Mouse (Mus musculus) erythroid progenitor cell, adult 5-6 weeks (primary cell): ENCODE measurements around the gene Traf3. TPM values are rescaled to one million over a fixed set of nuclear protein-coding genes. Genes with fewer than 3 reads are reported as not detected.

Source experiments
- ATAC-seq: replicated peaks from 2 replicates; pipeline ENCODE4 v1.8.0; 2016; ENCODE audit warnings: moderate number of reproducible peaks, mild to moderate bottlenecking, moderate TSS enrichment, inconsistent platforms; ENCODE audit not compliant: poor library complexity, low FRiP score, severe bottlenecking
- total RNA-seq, 2 experiments: library from RNA; stranded (forward) in 1 of 2; stranded (reverse) in 1 of 2; fragments of 150-400 nt in 1 of 2; fragments of 186-747, 209-891 nt in 1 of 2; gene quantifications; 2 replicates each; pipeline versions ENCODE4 v1.2.3 to v1.2.4; 2015 to 2017; ENCODE audit warnings: low replicate concordance in 2 of 2

Traf3 gene
- total RNA-seq, 2 experiments from 2014 or later: 2.3 to 2.5 TPM

DNA sequence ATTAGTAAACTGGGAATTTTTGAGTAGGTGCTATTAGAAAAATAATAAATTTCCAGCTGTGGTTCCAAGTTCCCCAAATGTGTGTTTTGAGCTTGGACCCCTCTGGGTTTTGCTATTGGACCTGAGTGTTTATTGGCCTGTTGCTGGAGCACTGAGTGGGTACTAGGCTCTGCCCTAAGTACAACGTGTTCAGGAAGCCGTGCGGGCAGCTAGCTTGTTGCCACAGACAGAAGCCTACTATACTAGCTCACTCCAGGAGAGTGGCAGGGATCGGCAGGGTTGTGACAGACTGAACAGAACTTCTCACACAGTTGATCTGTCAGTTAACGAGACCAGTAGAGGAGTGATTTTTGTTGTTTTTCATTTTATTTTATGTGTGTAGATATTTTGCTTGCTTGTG, 24.2 kb downstream of the Traf3 start:
- no peak for ATAC-seq

DNA sequence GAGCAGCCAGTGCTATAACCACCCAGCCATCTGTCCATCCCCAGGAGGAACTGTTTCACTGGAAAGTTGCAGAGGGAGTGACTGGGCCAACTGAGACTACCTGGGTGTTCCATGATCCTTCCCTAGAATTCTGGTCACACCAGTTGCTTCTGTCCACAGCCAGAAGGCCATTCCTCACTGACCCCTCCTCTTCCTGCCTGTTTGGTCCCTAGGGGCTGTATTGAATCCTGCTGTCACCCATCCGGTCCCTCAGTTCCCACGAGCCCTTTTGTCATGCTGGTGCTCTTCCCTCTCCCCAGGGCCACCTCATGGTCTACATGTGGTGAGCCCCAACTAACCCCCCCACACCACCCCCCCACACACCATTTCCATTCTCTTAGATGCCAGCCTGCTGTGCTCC, 24.7 kb downstream of the Traf3 start:
- no peak for ATAC-seq

DNA sequence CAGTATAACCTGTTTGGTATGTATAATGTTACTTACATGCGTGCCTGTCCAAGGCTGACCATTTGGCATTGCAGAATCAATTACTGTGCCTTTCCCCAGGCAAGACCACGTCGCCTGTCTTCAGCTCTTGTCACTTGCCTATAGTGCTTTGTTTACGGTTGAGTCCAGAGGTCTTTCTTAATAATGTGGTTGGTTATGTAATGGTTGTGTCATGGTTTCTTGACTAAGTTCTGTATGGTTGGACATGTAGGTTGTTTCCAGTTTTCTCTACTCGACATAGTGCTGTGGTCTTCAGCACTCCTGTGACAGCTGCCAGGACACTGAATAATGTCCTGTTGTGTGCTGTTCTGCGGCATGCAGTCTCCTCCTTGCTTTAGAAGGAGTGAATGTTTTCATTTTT, 26.6 kb downstream of the Traf3 start:
- no peak for ATAC-seq

DNA sequence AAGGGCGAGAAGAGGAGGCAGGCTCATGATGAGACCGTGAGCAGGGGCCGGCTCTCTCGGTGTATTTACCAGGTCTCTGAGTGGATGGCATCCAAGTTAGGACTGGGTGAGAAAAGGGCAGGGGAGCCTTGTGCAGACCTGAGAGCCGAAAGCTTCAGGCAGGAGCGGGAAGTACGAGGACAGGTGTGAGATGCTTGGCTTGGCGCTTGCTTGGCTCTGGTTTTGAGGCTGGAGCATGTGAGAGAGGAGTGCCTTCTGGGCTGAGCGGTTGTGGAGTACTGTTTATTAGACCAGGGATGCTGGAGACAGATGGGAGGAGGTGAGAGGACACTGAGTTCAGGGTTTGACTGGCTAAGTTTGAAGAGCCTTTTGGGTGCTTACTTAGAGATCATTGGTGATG, 27.2 kb downstream of the Traf3 start:
- ATAC-seq: no peak

DNA sequence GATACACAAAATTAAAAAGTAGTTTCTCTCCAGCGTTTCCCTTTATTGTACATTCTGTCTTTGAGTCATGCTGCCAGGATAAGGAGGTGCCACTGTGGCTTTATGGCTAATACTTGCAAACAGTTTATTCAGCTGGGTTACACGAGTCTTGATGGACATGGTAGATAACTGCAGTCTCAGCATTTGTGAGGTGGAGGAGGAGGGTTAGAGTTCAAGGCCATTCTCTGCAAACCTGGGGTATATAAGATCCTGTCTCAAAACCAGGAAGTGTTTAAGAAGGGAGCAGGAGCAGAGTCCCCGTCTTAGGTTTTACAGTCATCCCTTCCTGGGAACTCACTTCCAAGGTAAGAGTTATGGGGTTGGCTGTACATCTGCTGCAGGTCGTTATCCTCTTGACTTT, 30.4 kb downstream of the Traf3 start:
- ATAC-seq: no peak

DNA sequence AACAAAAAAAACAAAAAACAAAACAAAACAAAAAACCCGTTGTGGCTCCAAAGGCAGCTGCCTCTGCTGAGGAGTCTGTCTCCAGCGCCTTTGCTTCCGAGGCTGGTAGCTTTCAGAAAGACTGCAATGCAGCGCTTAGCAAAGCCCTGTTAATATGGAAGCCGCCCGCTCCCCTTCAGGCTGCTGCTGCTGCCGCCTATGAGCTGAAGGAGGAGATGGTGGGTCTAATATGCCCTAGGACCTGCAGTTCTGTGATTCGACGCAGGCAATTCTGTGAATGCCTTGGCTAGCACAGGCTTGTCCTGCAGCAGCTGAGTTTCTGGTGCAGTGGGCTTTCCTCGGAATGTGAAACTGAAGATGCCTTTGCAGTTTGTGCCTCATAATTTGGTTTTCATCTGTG, 36.9 kb downstream of the Traf3 start:
- no peak for ATAC-seq

DNA sequence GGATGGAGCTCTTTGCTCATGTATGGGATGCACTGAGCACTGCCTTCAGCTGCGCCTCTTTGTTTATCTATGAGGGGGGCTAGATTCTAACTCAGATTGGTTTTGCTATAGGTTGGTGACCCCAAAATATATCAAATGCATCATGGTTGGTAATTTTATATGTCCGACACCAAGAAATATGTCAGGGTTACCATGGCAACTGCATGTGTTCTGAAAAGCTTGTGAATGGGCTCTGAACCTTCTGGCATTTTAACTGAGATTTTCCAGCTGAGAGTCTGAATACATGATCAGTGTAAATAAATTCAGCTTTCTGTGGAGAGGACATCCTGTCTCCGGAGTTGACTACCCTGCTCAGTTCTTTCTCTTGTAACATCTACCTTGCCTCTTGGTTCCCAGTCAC, 37.8 kb downstream of the Traf3 start:
- no peak for ATAC-seq

DNA sequence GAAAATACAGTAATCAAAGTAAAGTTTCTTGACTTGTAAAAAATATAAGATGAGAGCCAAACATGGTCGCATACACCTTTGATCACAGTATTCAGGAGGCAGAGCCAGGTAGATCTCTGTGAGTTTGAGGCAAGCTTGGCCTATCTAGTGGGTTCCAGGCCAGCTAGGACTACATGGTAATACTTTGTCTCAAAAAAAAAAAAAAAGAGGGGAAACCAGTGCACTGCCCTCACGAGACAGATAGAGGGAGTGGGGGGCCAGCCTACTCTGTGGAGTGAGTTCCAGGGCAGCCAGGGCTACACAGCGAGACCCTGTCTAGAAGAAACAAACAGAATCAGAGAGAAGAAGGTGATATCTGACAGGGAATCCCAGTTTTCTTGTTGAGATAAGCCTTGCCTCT, 41.5 kb downstream of the Traf3 start:
- ATAC-seq: no peak

DNA sequence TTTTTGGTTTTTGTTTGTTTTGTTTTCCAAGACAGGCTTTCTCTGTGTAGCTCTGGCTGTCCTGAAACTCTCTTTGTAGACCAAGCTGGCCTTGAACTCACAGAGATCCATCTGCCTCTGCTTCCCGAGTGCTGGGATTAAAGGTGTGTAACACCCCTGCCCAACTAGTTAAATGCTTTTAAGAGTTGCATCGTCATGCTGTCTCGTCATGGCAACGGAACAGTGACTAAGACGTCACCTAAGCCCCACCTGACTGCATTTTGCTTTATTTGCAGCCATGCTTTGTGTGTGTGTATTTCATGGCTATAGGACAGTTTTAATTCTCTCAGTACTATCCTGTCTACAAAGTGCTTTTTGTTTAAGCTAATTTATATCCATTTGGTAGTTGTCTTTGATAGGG, 45.6 kb downstream of the Traf3 start:
- ATAC-seq: no peak

DNA sequence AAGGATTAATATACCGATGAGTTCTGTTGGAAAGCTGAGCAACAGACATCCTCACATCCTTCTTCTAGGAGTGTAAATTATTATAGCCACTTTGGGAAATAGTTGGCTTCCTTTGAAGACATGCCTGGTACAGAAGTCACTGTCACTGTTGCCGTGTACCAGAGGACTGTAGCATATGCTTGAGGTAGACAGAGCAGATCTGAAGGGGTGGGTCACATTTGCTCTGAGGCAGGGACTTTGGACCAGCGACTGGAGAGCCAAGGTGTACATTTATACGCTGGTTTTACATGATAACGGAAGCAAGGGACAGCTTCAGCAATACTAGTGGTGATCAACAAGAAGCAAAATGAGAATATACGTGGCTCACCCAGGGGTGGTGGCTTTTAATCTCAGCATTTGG, 52.7 kb downstream of the Traf3 start:
- ATAC-seq: no peak

DNA sequence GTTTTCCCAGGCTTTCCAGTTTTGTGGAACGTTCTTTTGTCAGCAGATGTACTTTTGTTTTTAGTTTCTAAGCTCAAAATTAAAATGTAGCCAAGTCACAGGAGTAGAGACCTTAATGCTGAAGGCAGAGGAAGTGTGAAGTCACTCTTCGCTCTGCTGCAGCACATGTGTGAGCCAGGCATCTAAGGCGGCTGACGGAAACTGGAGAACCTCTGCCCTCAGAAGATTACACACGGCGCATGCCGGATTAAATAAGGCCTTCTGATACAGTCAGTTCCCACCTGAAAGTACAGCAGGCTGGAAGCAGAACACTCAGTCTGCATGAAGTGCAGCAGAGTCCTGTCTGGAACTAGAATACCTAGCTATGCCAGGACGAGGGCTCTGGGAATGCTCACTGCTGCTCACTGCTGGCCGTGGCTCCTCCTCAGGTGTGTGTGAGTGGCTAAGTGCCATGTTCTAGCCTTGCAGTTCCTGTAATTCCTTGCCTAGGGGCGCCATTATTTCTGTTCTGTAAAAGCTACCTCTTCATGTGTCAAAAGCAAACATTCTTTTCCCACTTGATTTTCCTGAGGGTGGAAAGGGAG, 59.1 kb downstream of the Traf3 start:
- ATAC-seq: no peak

DNA sequence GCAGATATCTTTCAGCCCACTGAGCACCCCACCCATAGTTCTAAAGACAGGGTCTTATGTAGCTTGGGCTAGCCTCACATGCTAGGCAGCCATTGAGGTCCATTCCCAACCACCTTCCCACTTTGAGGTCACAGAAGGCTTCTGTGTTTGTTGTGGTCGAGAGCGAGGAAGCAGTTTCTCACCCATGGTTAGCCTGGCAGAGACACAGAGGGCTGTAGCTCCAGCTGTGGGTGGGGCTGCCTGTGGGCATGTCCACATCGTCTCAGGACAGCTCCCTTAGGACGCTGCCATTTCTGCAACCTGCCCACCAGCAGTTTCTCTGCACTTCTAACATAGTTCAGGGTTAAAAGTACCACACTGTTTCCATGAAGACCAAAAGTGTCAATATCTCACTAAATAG, 61.2 kb downstream of the Traf3 start:
- ATAC-seq: no peak

DNA sequence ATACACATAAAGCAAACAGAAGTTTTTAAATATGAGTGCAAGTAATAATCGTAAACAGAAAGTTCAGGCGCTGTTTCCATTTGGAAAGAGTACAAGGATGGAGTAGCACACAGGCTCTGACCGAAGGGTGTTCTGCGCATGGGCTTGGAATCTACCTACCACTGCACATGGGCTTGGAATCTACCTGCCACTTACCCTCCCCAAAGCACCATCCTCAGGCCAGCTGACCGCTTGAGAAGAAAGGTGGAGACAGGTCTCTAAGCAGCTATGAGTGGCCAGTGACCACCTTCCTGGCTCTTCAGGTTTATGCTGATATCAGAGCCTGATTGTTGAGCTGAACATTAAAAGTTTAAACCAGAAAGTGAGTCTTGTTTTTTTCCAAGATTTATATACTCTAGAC, 62.3 kb downstream of the Traf3 start:
- no peak for ATAC-seq

DNA sequence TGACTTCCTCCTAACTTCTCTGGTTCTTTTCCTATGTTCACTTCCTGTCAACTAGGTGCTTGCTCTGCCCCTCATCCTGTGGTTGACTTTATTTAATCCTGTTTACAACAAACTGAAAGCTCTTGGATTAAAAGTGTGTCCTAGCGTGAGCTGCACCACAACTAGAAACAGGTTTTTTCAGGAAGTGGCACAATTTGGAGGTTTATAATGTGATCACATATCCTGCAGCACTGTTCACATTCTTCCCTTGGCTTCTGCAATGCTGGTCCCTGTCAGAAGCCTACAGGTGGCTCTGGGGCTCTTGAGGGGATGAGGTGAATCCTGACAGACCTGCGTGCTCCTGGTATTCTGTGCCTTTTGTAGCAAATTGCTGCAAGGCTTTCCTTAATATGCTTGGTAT, 64.6 kb downstream of the Traf3 start:
- no peak for ATAC-seq

DNA sequence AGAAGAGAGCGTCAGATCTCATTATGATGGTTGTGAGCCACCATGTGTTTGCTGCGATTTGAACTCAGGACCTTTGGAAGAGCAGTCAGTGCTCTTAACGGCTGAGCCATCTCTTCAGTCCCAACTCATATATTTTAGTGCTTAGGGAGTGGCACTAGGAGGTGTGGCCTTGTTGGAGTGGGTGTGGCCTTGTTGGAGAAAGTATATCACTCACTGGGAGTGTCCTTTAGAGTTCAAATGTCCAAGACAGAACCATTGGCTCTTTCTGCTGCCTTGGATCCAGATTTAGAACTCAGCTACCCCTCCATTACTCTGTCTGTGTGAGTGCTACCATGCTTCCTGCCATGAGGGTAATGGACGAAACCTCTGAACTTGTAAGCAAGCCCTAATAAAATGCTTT, 67.6 kb downstream of the Traf3 start:
- ATAC-seq: no peak

DNA sequence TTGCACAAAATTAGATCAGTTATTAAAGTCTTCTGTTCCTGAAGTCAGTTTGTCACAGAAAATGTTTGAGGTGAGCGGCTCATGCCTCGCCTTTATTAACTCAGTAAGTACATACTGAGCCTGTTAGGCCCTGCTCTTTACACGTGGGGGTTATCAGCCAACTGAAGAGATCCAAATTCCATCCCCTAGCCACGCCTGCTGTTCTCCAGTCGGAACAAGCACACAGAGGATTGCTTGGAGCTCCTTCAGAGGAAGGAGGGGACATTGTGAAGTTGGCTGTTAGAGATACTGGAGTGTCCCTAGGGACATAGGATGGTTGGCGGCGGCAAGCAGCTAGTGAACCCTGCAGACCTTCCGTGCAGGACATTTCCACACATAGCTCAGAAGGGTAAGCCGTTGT, 68.2 kb downstream of the Traf3 start:
- ATAC-seq: no peak

DNA sequence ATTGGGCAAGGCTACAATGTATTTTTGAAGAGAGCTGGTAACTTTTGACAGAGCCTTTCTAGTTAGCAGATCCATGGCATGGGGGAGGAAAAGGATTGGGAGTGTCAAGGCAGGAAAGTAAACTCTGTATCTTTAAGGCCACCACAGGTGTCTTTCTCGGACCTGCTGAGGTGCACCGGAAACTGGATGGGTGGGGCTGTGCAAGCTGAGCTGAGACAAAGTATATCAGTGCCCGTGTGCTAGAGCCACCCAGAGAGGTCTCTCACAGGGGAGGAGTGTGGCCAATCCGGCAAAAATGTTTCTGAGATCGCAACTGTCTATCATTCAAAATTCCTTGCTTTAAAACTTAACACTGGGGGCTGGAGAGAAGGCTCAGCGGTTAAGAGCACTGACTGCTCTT, 69.5 kb downstream of the Traf3 start:
- ATAC-seq: no peak

DNA sequence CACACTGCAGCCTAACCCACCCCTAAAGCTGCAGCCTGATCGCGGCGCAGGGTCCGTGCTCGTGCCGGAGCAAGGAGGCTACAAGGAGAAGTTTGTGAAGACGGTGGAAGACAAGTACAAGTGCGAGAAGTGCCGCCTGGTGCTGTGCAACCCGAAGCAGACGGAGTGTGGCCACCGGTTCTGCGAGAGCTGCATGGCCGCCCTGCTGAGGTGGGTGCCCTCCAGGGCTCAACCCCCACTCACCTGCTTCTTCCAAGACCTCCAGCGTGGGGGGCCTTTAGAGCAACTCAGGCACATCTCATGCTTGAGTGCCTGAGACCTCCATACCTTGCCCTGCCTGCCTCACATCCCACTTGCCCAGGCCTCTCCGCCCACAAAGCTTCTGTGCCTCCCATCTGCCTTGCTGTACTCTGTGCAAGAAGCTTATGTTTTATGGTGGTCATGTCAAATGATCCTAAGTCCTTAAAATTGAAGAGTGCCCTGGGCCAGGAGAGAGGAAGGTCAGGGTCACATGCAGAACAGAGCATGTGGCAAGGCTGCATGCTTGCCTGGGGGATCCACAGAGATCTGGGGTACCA, 71.5 kb downstream of the Traf3 start:
- no peak for ATAC-seq

DNA sequence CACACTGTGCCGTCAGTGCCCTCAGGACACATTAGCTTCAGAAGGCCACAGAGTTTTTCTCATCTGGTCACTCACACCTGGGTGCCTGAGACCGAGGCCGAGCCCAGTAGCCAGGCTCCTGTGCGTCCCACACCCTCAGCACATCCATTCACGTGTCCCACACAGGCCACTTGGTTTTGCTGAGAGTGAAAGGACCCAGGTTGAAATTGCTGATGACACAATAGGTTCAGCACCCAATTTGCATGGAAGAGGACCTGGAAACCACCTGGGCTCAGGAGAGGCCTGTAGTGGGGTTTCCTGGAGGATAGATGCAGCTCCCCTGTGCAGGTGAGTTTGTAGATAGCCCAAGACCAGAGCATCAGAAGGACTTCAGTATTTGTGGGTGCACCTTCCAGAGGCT, 72.2 kb downstream of the Traf3 start:
- ATAC-seq: no peak

DNA sequence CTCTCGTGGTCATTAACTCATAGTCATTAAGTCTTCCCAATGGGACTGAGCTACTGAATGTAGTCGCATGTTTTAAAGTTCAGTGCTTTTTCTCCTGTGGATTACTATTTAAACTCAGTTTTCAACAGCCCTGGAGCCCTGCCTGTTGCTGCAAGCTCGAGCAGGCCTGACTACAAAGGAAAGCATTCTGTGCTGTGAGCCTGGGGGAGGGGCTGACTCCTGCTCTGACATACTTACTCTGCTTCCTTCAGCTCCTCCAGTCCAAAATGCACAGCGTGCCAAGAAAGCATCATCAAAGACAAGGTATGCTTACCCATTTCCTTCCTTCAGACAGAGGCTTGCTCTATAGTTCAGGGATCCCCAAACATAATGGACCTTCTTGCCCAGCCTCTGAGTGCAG, 72.6 kb downstream of the Traf3 start:
- ATAC-seq: no peak

DNA sequence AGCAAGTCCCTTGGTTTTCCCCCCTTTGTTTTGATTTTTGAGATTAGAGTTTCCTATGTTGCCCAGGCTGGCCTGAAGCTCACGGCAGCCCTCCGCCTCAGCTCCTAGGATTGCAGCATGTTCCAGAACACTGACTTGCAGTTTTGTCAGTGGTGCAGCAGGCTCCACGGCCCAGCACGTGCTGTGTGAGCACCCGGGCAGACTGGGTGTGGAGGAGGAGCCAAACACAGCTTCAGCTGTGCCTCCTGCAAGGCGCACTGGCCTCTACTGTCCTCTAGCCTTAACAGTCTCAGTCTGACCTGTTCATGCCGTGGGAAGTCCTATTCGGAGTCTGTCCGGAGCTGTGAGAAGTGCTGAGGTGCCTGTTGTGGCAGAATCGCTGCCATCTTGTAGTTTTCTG, 73.8 kb downstream of the Traf3 start:
- no peak for ATAC-seq

DNA sequence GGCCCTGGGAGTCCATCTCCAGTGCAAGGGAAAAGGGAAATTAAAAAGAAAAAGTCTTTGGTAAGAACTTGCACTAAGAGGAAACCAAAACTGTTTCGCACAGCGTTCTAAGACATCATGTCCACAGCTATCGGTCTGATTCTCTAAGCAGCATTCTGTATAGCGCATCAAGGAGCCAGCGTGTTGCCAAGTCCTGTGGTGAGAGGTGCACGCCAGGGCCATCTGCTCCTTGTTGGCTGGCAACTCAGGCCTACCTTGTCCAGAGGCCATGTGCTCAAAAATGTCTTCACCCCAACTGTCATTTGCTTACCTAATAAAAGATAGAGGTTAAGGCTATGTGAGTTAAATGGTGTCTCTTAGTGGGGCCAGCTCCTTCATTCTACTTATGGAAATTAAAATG, 75.7 kb downstream of the Traf3 start:
- ATAC-seq: no peak
